Comparison of ENCODE assay signal across 1 mouse cellular context in genomic region chr11:70531065-70531464, GRCm38 (mm10).
TF ChIP-seq lines count a peak whose summit lies in the region.

No protein-coding gene starts in this region.

TF ChIP-seq in ES-E14, 5 proteins besides CTCF, POLR2A, EP300 and RAD21:
- TF ChIP-seq ZNF384 (IDR thresholded peaks at IDR 0.05; ENCODE audit: low read depth, low read length): peak; percentile 66
TF ChIP-seq in ES-E14: peak in this region for 1; not testable (repeated sequence) for 4.
